Mouse (Mus musculus): ENCODE measurements at regions not wholly inside any gene's neighbourhood (a gene's known extent, or its start where the extent isn't known, plus 50 kb on each side); places are given as distances from the start of the nearest gene placed in this dataset.

DNA sequence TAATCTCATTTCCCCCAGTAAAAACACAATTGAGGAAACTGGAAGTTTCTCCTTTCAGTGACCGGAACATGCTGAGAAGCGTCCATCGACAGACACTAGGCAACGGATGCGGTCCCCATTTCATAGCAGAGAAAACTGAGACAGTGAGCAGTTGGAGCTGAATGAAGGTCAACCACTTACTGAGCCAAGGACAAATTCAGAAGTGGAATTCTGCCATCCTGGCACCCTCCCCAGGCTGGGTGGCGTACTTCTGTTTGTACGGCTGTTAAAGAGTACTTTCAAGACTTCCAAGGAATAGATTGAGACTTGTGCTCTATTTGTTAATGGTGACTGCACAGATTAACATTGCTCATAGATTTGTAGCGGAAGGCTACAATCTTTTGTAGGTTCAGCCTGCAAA is 54.2 kb upstream of the Bhlhe40 start:
- DNase-seq, result peak; percentile 50

- DNase-seq, result no peak
Measured at GRCm38 (mm10) chr6:108608308-108608707, 52.1 kb upstream of the Bhlhe40 start.

All from layer of hippocampus, adult 9-11 months (tissue).